Mouse (Mus musculus) thymus, postnatal 14 days (tissue): ENCODE results near the gene Ranbp3.
"Not testable (repeated sequence)": the region's sequence is repeated elsewhere in the genome, so short reads cannot be mapped to it uniquely, and the experiment has no call there.

Experiments
- DNase-seq: peaks from one replicate; pipeline ENCODE4 v3.0.0; 2021

Ranbp3 gene

DNA sequence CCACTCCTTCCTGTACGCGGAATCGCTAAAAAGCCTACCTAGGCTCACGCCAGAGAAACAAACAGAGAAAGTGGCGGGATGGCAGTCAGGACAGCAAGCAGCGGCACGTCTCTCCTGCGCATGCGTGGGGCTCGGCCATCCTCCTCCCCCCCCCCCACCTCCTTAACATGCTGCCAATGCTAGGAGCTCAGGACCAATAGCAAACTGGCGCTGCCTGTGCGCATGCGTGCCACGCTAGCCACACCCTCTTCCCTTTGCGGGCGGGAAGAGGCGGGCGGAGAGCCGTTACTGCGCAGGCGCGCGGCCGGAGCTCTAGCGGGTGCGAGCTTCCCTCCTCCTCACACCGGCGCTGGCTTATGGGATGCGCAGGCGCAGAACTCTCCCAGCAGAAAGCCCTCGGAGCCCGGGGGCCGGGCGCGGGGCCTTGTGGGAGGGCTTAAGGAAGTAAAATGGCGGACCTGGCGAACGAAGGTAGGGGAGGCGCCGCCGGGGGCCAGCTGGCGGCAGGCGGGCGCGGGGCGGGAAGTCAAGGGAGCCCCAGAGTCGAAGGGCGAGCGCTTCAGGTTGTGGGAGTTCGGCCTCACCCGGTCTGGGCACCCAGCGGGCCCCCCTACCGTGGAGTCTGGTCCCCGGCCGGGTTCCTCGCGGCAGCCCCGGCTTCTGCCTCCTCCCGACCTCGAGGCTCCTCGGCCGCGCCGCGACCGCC, at the start of gene Ranbp3:
Gene Ranbp3 (plus strand): TSS at position 354 of the 706 bp plus-strand sequence.
- peak; percentile 100 for DNase-seq

DNA sequence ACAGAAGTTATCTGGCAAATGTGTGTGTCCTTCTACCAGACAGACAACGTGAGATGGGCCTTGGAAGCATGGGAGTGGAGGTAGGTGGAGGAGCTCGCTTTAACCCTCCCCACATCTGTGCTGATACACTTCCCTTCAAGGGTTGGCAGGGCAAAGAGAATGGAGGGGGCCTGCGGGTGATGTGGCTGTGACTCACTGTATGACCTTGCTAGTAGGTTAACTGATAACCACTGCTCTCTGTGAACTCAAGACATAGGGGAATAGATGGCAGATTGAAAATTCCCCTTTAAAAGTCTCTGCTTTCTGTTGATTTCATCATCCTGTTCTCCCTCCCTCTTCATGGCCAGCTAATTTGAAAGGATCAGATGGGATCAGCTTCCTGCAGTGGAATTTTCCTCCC, 47.6 kb upstream of the Ranbp3 start:
- DNase-seq: no peak

DNA sequence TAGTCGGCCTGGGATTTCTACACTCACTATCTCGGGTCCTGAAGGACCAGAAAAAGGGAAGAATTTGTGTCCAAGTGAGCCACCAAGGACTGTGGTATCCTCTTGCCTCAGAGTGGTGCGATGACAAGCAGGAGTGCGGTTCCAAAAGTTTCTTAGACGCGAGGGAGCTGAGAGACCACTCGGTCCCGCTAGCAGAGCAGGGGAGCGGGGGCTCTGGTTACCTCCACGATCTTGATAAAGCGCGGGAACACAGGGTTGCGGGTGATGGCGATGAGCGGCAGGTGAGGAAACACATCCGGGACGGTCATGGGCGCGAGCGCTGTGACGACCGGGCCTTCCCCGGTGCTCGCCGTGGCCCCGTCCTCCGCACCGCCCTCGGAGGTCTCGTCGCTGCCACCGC, 46.8 kb upstream of the Ranbp3 start:
- no peak for DNase-seq

DNA sequence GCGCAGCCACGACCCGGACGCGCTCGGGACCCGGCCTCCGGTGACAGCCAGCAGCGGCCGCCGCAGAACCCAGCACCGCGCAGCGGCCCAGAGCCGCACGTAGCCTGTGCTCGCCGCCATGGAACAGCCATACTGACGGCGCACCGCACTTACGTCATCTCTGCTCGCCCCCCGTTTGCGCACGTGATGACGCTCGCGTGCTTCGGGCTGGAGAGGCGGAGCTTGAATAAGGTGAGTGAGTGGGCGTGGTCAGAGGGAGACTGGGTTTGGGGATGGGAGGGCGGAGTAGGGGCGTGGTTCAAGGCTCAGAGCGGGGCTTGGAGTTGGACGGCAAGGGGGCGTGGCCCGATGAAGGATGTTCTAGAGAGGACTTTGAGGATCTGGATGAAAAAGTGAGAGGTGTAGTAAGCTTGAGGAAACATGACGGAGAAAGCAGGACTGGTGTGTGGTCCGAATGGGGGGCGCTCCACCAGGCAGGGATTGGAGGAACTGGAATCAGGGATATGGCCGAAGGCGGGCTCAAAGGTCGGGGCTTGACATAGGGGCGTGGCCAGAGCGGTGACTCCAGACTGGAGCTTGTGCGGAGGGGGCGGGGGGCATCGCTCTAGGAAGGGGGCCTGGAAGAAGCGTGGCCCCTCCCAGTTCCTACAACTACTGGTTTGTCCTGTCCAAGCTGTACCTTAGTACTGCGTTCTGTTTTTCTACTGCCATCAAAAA, 46.2 kb upstream of the Ranbp3 start, which contains the start of gene Lonp1:
Gene Lonp1 (minus strand): TSS at position 134 of the 717 bp plus-strand sequence.
- DNase-seq: peak; percentile 97

DNA sequence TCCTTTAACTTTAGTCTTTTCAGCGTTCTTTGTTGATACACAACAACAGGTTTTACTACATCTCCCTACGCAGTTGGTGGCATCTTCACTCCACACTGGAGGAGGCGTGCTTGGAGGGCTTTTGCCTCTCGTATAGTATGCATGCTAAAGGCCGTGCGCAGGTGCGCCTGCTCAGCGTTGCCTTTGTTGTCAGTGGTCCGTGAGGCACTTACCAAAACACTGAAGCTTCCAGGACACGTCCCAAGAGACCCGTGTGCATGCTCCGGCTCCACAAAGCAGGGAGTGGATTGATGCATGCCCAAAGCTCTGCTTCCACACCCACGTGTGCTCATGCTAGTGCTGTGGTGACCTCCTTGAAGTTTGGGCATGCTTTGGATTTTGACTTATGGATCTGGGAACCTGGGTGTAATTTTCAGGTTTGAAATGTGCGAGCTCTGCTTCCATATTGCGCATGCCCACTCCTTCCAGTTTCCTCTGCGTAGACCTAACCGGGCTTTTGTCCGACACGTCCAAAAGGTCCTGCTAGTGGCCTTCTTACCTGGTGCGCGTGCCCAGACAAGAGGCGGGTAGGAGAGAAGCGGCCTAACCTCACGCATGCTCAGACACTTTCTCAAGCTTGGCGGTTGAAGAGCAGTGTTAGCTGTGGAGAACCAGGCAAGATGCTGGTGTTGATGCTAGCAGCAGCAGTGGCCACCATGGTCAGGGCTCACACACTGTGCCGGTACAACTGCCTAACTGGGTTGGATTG, 45.4 kb upstream of the Ranbp3 start, which contains the start of gene Catsperd:
Gene Catsperd (plus strand): TSS at position 614 of the 748 bp plus-strand sequence.
- DNase-seq: no peak

DNA sequence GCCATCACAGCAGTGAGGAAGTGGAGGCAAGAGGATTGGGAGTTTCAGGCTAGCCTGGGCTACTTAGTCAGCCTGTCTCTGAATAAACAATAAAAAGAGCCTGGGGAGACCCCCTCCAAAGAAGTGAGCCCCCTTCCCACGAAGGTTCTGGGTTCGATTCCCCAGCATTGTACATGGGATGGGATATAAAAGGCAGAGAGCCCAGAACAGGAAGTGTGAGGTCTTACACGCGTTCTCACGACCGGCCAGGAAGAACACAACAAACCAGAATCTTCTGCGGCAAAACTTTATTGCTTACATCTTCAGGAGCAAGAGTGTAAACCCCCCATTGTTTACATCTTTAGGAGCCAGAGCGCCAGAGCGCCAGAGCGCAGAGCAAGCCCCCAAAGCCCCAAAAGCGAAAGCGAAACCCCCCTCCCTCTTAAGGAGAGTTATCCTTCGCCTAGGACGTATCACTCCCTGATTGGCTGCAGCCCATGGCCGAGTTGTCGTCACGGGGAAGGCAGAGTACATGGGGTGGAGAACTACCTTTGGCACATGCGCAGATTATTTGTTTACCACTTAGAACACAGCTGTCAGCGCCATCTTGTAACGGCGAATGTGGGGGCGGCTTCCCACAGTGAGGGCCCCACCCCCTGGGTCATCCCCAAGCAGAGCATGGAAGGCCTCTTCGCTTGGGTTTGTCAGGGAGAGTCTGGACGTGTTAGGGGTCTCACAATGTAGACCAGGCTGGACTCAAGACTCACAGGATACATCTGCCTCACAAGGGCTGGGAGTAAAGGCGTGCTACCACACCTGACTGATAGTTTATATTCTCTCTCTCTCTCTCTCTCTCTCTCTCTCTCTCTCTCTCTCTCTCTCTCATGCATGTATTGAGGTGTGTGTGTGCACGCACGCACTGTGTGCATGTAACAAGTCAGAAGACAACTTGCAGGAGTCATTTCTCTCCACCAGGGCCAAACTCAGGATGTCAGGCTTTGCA, 43.0 kb upstream of the Ranbp3 start:
- not testable (repeated sequence) for DNase-seq

DNA sequence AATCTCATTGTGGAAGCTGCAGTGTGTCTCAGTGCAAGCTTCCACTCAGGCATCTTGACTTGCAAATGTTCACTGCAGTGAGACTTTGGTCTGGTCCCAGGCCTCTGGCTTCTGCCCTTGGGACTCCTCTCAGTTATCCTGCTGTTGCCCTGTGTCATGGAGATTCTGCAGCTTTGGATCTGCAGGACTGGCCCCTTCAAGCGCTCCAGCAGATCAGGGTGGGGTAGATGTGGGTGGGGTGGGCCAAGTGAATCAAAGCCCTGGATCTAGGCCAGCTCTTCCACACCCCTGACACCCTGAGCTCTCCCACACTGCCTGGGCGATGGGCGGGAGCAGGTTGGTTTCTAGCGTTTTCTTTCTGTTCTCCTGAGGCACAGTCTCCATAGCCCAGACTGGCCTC, 41.3 kb upstream of the Ranbp3 start:
- no peak for DNase-seq

DNA sequence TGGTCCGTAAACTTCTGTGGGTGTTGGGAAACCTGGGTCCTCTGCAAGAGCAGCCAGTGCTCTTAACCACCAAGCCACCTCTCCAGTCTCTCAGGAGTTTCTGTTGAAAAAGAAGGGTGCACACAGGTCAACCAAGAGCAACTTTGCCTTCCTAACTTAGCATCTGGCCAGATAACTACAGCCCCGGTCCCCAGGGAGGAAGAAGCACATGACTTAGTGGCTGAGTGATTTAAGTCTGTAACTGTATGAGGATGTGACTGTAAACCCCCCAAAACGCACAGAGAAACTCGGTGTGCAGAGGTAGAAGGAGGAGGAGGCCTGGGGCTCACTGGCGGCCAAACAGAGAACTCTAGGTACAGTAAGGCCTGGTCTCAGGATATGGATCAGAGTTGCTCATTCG, 39.1 kb upstream of the Ranbp3 start:
- no peak for DNase-seq

DNA sequence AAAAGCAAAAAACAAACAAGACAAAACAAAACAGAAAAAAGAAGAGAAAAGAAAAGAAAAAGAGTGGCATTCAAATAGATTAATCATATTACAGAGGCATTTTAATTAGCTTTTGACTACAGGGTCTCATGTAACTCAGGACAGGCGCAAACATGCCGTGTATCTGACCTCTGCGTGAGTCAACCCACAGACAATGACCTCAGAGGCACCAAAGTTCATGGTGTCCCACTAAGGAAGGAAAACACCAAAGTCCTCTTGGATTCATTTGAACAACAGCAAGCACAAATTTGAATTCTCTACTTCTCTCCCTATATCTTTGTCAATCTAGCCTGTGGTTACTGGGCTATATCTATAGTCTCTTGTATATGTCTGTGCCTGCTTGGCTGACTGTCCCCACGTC, 29.9 kb upstream of the Ranbp3 start:
- no peak for DNase-seq

DNA sequence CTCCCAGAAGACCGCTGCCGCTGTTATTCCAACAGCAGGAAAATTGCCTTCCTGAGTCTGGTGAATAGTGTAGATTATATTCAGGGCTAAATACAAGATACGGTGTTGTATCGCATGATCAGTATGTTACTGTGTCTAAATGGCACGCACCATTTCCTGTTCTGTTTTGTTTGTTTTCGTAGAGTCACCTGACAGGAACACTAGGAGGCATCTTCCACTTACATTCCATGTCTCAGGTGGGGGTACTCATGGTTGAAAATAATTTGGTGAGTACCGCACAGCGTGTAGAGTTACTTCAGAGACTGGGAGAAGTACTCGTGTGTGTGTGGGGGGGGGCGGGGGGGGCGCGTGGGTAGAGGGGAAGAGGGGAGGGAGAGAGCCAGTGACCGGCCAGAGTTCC, 25.5 kb upstream of the Ranbp3 start:
- DNase-seq: no peak

DNA sequence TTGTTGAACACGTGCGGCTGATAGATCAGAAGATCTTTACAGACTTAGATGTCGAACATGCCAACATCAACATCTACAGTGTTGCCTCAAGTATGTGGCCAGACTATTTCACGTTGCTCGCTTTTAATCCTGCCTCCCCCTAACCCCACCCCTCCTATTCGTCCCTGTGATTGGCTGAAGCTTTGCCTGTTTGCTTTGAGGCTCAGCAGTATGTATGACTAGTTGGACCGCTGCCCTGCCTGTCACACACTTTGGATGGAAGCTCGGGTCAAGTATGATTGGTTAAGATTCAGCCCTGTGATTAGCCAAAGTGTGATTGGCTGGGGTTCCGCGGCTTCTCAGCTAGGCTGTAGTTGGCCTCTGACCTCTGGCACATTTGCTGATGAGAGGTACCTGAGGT, 21.3 kb upstream of the Ranbp3 start:
- DNase-seq: no peak

DNA sequence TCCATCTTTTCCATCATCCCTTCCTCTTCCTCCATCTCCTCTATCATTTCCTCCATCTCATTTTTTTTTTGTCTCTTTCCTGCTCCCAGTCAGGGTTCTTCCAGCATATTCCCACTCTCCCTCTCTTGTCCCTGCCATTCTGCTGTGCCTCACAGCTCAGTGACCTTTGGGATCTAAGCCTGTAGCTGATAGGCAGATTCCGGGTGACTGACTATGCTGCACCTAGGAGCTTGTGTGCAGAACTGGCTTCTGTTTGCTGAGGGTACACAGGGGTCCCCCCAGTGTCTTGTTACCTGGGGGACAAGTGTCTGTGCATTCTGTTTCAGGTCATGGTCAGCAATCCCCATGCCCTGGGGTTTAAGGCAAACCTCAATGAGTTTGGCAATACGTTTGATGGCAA, 18.3 kb upstream of the Ranbp3 start:
- no peak for DNase-seq

DNA sequence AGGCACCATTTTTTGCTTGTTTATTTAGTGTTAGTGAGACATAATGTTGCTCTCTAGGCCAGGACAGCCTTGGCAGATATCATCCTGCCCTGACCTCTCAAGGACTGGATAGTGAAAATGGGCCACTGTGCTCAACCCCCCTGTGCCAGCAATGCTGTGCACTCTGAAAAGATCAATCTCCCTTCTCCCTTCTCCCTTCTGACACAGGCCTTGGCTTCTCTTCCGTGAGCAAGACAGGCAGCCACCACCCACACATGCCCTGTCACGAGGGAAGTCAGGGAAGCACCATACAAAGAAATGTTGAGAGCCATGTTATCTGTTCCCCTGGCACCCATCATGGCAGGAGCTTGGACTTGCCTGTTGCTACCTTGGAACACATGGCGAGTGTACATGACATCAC, 17.8 kb upstream of the Ranbp3 start:
- no peak for DNase-seq

DNA sequence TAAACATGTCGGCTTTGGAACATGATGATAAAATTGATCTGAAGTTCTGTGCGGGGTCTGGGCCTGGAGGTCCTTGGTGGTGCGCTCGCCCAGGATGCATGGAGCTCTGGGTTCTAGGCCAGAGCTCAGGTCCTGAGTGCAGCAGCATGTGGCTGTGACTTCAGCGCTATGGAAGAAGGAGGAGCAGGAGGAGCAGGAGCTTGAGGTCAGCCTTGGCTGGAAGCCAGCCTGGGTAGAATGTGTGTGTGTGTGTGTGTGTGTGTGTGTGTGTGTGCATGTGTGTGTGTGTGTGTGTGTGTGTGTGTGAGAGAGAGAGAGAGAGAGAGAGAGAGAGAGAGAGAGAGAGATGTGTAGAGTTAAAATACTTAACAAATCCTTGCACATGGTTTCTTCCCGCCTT, 16.9 kb upstream of the Ranbp3 start:
- no peak for DNase-seq

DNA sequence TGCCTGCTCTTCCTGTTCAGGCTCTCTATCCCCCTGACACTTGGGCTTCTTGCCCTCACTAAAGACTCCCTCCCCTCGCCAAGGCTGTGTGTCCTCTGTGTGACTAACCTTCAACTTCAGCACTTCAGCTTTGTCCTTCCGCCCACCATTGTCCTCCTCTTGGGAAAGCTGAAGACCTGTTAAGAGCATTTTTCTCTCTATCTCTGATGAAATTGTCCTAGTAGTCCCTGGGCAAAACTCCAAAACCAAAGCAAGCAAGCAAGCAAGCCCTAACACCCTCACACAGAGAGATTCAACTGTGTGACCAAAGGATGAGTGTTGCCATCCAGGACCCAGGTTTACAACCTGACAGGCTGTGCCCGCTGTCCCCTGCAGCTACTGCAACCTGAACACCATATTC, 9.4 kb upstream of the Ranbp3 start:
- no peak for DNase-seq

DNA sequence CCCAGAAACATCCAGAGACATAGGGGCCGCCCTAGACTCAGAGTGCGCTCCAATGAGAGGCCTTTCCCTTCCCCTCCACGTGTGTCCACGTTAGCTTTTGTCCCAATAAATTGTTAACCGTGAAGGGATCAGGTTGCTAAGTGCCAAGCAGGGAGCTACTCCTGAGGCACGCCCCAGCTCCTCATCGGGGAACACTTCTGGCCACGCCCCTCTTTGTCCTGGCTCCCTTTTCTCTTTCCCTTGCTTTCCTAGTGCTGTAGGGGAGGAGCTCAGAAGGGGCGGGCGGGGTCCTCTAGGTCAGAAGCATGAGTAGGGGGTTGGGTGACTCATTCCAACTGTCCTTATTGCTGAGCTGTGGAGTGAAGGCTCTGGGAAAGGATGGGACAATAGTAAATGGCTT, 8.8 kb upstream of the Ranbp3 start:
- no peak for DNase-seq

DNA sequence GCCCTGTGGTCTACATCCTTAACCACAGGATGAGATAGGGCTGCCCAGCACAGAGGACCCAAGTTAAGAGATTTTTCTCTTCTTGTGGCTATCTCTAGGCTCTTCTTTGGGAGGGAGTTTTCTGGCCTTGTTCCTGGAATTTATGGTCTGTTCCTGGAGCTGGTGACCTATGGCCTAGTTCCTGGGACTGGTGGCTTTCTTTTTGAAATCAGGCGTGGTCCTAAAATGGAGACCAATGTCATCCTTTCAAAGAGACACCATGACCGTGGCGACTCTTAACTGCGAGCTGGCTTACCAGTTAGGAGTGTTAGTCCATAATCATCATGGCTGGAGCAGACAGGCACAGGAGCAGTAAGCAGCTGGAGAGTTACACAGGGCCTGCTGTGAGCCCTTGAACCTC, 6.7 kb upstream of the Ranbp3 start:
- DNase-seq: no peak

DNA sequence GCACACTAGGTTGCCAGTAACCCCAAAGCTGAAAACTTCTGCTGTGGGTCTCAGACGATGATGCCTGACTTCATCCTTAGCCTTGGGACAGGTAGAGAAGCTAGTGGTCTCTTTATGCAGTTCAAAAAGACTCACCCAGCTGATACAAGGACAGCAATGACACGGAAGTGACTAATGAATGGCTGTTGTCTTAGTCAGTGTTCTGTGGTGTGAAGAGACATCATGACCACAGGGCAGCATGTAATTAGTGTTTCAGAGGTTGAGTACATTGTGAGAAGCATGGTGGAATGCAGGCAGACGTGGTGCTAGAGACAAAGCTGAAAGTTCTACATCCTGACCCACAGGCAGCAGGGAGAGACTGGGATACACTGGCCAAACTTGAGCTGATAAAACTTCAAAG, 5.5 kb upstream of the Ranbp3 start:
- DNase-seq: no peak

DNA sequence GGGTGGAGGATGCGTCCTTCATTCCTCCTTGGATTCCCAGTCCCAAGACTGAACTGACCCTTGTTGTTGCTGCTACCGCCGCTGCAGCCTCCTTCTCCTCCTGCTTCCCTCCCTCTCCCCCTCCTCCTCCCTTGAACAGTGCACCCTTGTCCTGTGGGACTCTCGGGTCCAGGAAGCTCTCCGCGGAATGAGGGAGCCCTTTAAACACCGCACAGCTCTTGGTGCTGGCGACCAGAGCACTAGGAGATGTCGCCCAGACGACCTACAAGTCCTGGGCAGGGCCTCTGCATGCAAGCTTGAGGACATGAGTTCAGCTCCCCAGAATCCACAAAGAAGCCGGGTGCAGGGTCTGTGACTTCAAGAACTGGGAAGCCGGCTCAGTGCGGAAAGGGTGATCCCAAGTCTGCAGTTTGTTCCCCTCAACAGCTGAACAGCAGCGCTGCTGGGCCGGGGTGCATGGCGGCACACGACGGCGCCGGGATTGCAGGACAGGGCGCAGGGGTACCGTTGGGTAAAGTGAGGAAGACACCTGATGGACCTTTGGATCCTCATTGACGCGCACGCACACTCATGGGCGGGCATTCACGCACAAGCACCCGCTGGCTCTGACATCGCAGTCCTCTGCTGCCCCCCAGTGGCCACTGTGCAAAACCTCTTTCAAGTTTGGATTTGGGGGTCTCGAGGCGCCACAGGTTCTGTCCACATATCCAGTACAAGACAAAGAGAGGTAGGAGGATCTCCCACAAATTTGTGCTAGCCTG, 4.5 kb upstream of the Ranbp3 start:
- DNase-seq: peak; percentile 87

DNA sequence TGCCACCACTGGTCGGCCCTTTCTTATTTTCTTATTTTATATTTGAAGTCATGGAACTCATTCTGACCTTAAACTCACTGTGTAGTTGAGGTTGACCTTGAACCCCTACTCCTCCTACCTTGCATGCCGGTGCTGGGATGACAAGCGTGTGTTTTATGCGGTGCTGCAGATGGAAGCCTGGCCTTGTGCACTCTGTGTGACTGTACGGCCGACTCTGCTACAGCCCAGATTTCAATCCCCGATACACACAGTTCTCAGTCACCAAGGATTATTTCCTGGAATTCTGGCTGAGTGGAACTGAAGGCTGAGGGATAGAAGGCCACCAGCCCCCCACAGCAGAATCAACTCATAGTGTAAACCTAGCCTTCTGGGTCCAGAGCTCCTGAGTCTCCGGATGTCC, 3.3 kb upstream of the Ranbp3 start:
- DNase-seq: no peak

DNA sequence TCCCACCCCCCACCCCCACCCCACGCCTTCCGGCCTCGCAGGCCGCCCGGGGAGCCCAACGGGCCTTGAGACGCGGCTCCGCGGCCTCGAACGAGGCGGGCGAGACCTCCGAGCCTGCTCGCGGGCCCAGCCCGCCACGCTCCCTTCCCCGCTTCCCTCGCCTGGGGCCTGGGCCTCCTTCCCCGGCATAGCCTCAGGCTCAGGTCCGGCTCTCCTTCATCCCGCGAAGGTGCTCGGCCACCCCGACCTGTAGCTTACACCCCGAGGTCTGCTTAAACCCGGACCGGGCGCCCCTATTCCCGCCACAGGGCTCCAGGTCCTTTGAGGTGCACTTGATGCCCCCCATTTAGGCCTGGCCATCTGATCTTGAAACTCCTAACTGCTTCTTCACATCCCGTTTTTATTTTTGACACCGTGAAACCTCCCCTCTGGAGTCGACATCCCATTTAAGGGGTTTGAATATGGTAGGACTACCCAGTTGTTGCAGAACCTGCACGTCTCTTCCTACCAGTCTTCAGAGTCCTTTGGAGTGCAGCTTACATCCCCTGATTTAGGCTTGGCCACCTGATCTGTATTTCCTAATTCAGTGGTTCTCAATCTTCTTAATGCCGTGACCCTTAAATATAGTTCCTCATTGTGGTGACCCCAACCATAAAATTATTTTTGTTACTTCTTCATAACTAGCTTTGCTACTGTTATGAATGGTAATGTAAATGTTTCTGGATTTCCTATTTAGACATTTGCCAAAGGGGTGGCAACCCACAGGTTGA, 738 bp downstream of the Ranbp3 start:
- DNase-seq: no peak
